Mouse (Mus musculus) stomach, embryonic 14.5 days (tissue): ENCODE data around the gene Clstn2. TPM values are rescaled to one million over a fixed set of nuclear protein-coding genes. Genes with fewer than 3 reads are reported as not detected.

Experiments
- ATAC-seq: fragments of 200-750 bp; cut with Nextera tagmentation; 2 replicates; pipeline ENCODE4 v1.8.0; 2017; ENCODE audit warnings: low read depth, moderate TSS enrichment; ENCODE audit not compliant: insufficient number of reproducible peaks, insufficient read depth, low FRiP score
- H3K27ac ChIP-seq: fragments of 300-500 bp; sonication (generic); 2 replicates; pipeline ENCODE4 v1.5.1; 2014; ENCODE audit warnings: mild to moderate bottlenecking, low read length, moderate library complexity, mixed read lengths
- H3K27me3 ChIP-seq: fragments of 300-500 bp; sonication (generic); 2 replicates; pipeline ENCODE4 v1.6.1; 2014; ENCODE audit warnings: low read length, control low read depth, mixed read lengths; ENCODE audit not compliant: control insufficient read depth, insufficient read depth
- H3K36me3 ChIP-seq: fragments of 300-500 bp; sonication (generic); 2 replicates; pipeline ENCODE4 v1.6.1; 2014; ENCODE audit warnings: mild to moderate bottlenecking, control low read depth, low read length, moderate library complexity, mixed read lengths; ENCODE audit not compliant: control insufficient read depth, insufficient read depth
- H3K4me1 ChIP-seq: fragments of 300-500 bp; sonication (generic); 2 replicates; pipeline ENCODE4 v1.6.1; 2014; ENCODE audit warnings: low read length, control low read depth, mixed read lengths; ENCODE audit not compliant: control insufficient read depth, insufficient read depth
- H3K4me2 ChIP-seq: fragments of 300-500 bp; sonication (generic); replicated peaks from 2 replicates; pipeline ENCODE4 v1.6.1; 2014; ENCODE audit warnings: low read depth, low read length, control low read depth
- H3K4me3 ChIP-seq: fragments of 300-500 bp; sonication (generic); 2 replicates; pipeline ENCODE4 v1.5.1; 2014; ENCODE audit warnings: low read depth, low read length, control low read depth
- H3K9ac ChIP-seq: fragments of 300-500 bp; sonication (generic); replicated peaks from 2 replicates; pipeline ENCODE4 v1.6.1; 2014; ENCODE audit warnings: low read depth, mild to moderate bottlenecking, control low read depth, low read length, moderate library complexity, mixed read lengths
- H3K9me3 ChIP-seq: fragments of 300-500 bp; sonication (generic); 2 replicates; pipeline ENCODE4 v1.6.1; 2016; ENCODE audit warnings: low read depth, low read length, control low read depth; ENCODE audit not compliant: control insufficient read depth
- WGBS: fragments of 180-500 bp; shearing (Covaris S2); extraction: QIAGEN DNeasy Blood & Tissue Kit; methylation state at CpG from one replicate; pipeline ENCODE4 v1.1.7; 2014; 5-methylcytosine and 5-hydroxymethylcytosine counted together
- polyA plus RNA-seq: library from polyadenylated mRNA; unstranded; fragments of >200 nt; fragmentation: Nextera tagmentation; extraction: Ambion mirVana; gene quantifications from 2 replicates; pipeline ENCODE4 v1.2.1, GENCODE M21; 2014

The Clstn2 gene
- polyA plus RNA-seq, 1 experiment from 2014 or later = 2.0 TPM

GRCm38 (mm10) chr9:97826077-97826947 is 206.7 kb downstream of the Clstn2 start:
- no peak overlapping the region for H3K4me2 ChIP-seq
- H3K9ac ChIP-seq = no peak overlapping the region
- no peaks in the 10 kb centered on the region for H3K36me3 ChIP-seq
- H3K27ac ChIP-seq = no peak overlapping the region
- no peaks in the 10 kb centered on the region for H3K9me3 ChIP-seq
- H3K27me3 ChIP-seq = no peaks in the 10 kb centered on the region
- ATAC-seq = no peak
- H3K4me3 ChIP-seq = no peak overlapping the region
- no peaks in the 10 kb centered on the region for H3K4me1 ChIP-seq
- WGBS = 47% methylated on average over 16 of the region's 16 CpGs

- no peak for ATAC-seq
- no peaks in the 10 kb centered on the region for H3K27me3 ChIP-seq
- no peak overlapping the region for H3K9ac ChIP-seq
- H3K36me3 ChIP-seq = no peaks in the 10 kb centered on the region
- H3K4me3 ChIP-seq = no peak overlapping the region
- no peak overlapping the region for H3K27ac ChIP-seq
- no peak overlapping the region for H3K4me2 ChIP-seq
- 71% methylated on average over 4 of the region's 4 CpGs for WGBS
- H3K4me1 ChIP-seq = 0 out of 2 replicates have a peak, but pooled peaks cover 3% of the 10 kb centered on the region
- no peaks in the 10 kb centered on the region for H3K9me3 ChIP-seq
These were observed 215.9 kb downstream of the Clstn2 start for GRCm38 (mm10) chr9:97817116-97817515.

- H3K4me1 ChIP-seq = 0 out of 2 replicates have a peak, but pooled peaks cover 3% of the 10 kb centered on the region
- no peak overlapping the region for H3K4me3 ChIP-seq
- H3K9ac ChIP-seq = no peak overlapping the region
- H3K27me3 ChIP-seq = no peaks in the 10 kb centered on the region
- no peak overlapping the region for H3K27ac ChIP-seq
- H3K4me2 ChIP-seq = no peak overlapping the region
- H3K9me3 ChIP-seq = no peaks in the 10 kb centered on the region
- no peak for ATAC-seq
- WGBS = 61% methylated on average over 3 of the region's 3 CpGs
- no peaks in the 10 kb centered on the region for H3K36me3 ChIP-seq
These were observed 216.7 kb downstream of the Clstn2 start for GRCm38 (mm10) chr9:97816143-97816805.

GRCm38 (mm10) chr9:97813157-97813556 is 219.8 kb downstream of the Clstn2 start:
- H3K36me3 ChIP-seq = no peaks in the 10 kb centered on the region
- H3K9me3 ChIP-seq = no peaks in the 10 kb centered on the region
- no peak for ATAC-seq
- no peak overlapping the region for H3K4me3 ChIP-seq
- H3K27me3 ChIP-seq = no peaks in the 10 kb centered on the region
- WGBS = 35% methylated on average over 3 of the region's 3 CpGs
- no peak overlapping the region for H3K4me2 ChIP-seq
- 0 out of 2 replicates have a peak, but pooled peaks cover 3% of the 10 kb centered on the region for H3K4me1 ChIP-seq
- H3K9ac ChIP-seq = no peak overlapping the region
- no peak overlapping the region for H3K27ac ChIP-seq

- no peaks in the 10 kb centered on the region for H3K4me1 ChIP-seq
- H3K9ac ChIP-seq = no peak overlapping the region
- no peak overlapping the region for H3K4me2 ChIP-seq
- H3K9me3 ChIP-seq = no peaks in the 10 kb centered on the region
- no peak overlapping the region for H3K4me3 ChIP-seq
- H3K36me3 ChIP-seq = no peaks in the 10 kb centered on the region
- WGBS = 76% methylated on average over 5 of the region's 5 CpGs
- no peaks in the 10 kb centered on the region for H3K27me3 ChIP-seq
- no peak overlapping the region for H3K27ac ChIP-seq
- no peak for ATAC-seq
These were observed 225.9 kb downstream of the Clstn2 start for GRCm38 (mm10) chr9:97807031-97807430.

- no peak for ATAC-seq
- 61% methylated on average over 8 of the region's 8 CpGs for WGBS
- Histone ChIP-seq H3K9me3 (no peaks in the 10 kb centered on the region), H3K9ac (no peak overlapping the region), H3K4me2 (no peak overlapping the region), H3K4me1 (no peaks in the 10 kb centered on the region), H3K4me3 (no peak overlapping the region), H3K36me3 (no peaks in the 10 kb centered on the region), H3K27ac (no peak overlapping the region), H3K27me3 (no peaks in the 10 kb centered on the region)
These were observed 239.3 kb downstream of the Clstn2 start for GRCm38 (mm10) chr9:97793661-97794060.

GRCm38 (mm10) chr9:97788151-97788670 is 244.8 kb downstream of the Clstn2 start:
- Histone ChIP-seq H3K4me3 (no peak overlapping the region), H3K4me2 (no peak overlapping the region), H3K27me3 (no peaks in the 10 kb centered on the region), H3K4me1 (no peaks in the 10 kb centered on the region), H3K9ac (no peak overlapping the region), H3K27ac (no peak overlapping the region), H3K9me3 (no peaks in the 10 kb centered on the region), H3K36me3 (no peaks in the 10 kb centered on the region)
- 76% methylated on average over 5 of the region's 5 CpGs for WGBS
- ATAC-seq = no peak

GRCm38 (mm10) chr9:97780032-97780616 is 252.9 kb downstream of the Clstn2 start:
- Histone ChIP-seq H3K9ac (no peak overlapping the region), H3K9me3 (no peaks in the 10 kb centered on the region), H3K36me3 (no peaks in the 10 kb centered on the region), H3K27me3 (no peaks in the 10 kb centered on the region), H3K4me2 (no peak overlapping the region), H3K4me1 (no peaks in the 10 kb centered on the region), H3K27ac (no peak overlapping the region), H3K4me3 (no peak overlapping the region)
- ATAC-seq = no peak
- 48% methylated on average over 5 of the region's 5 CpGs for WGBS
